Mouse (Mus musculus) ES-E14 (cell line): ENCODE data around the gene Gm20390.

Experiments used
- MAFK ChIP-seq: IDR thresholded peaks from 2 replicates; pipeline ENCODE4 v1.6.1; 2014; ENCODE audit warnings: mild to moderate bottlenecking, low read depth, low read length, inconsistent platforms; ENCODE audit not compliant: insufficient read depth
- ZNF384 ChIP-seq: IDR thresholded peaks from 2 replicates; pipeline ENCODE4 v1.6.1; 2012; ENCODE audit warnings: low read depth, low read length, inconsistent platforms

GRCm38 (mm10) chr11:93999276-93999675 is 31.2 kb upstream of the Gm20390 start:
- no peak for TF ChIP-seq MAFK
- TF ChIP-seq ZNF384 = no peak
